Mouse (Mus musculus) forebrain, embryonic 16.5 days (tissue): Measurements from ENCODE around the gene Casq2. TPM values are rescaled to one million over a fixed set of nuclear protein-coding genes. Genes with fewer than 3 reads are reported as not detected.

Experiments
- ATAC-seq: fragments of 200-750 bp; cut with Nextera tagmentation; 2 replicates; pipeline ENCODE4 v1.8.0; 2017; ENCODE audit warnings: mild to moderate bottlenecking, moderate library complexity
- H3K27ac ChIP-seq: fragments of 300-500 bp; sonication (generic); 2 replicates; pipeline ENCODE4 v1.5.1; 2014; ENCODE audit warnings: low read length, control low read depth
- H3K27me3 ChIP-seq: fragments of 300-500 bp; sonication (generic); replicated peaks from 2 replicates; pipeline ENCODE4 v1.6.1; 2014; ENCODE audit warnings: low read length; ENCODE audit not compliant: control insufficient read depth, insufficient read depth
- H3K36me3 ChIP-seq: fragments of 300-500 bp; sonication (generic); 2 replicates; pipeline ENCODE4 v1.6.1; 2014; ENCODE audit not compliant: control insufficient read depth, insufficient read depth
- H3K4me1 ChIP-seq: fragments of 300-500 bp; sonication (generic); replicated peaks from 2 replicates; pipeline ENCODE4 v1.6.1; 2014; ENCODE audit warnings: low read length; ENCODE audit not compliant: control insufficient read depth, insufficient read depth
- H3K4me2 ChIP-seq: fragments of 300-500 bp; sonication (generic); 2 replicates; pipeline ENCODE4 v1.6.1; 2014; ENCODE audit warnings: mild to moderate bottlenecking, low read length, control low read depth
- H3K4me3 ChIP-seq: fragments of 300-500 bp; sonication (generic); replicated peaks from 2 replicates; pipeline ENCODE4 v1.5.1; 2014; ENCODE audit warnings: mild to moderate bottlenecking, low read length, control low read depth
- H3K9ac ChIP-seq: fragments of 300-500 bp; sonication (generic); replicated peaks from 2 replicates; pipeline ENCODE4 v1.6.1; 2014; ENCODE audit warnings: low read depth, low read length, control low read depth
- H3K9me3 ChIP-seq: fragments of 300-500 bp; sonication (generic); 2 replicates; pipeline ENCODE4 v1.6.1; 2016; ENCODE audit warnings: low read length; ENCODE audit not compliant: control insufficient read depth
- WGBS: fragments of 180-500 bp; shearing (Covaris S2); extraction: QIAGEN DNeasy Blood & Tissue Kit; methylation state at CpG from one replicate; pipeline ENCODE4 v1.1.7; 2014; 5-methylcytosine and 5-hydroxymethylcytosine counted together
- polyA plus RNA-seq: library from polyadenylated mRNA; unstranded; fragments of >200 nt; fragmentation: Nextera tagmentation; extraction: Ambion mirVana; gene quantifications from 2 replicates; pipeline ENCODE4 v1.2.1, GENCODE M21; 2015

Casq2 gene
- polyA plus RNA-seq, 1 experiment from 2014 or later, result 0.33 TPM

DNA sequence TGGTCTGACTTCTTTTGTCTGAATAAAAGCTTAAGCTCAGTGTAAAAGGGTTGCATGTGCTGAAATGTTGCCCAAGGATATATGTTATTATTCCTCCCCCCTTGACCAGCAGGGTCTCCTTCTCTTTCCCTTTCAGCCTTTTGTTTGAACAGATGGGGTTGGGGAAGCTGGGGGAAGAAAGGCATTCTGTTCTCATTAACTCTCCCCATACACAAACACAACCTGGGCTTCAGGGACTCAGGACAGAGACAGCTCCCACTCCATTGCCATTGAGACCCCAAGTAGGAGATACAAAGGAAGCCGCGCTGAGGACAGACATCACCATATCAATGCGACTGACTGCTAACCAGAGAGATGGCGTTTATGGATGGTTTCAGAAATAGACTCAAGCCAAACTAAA is 30.3 kb upstream of the Casq2 start:
- Histone ChIP-seq H3K27ac (no peak overlapping the region), H3K4me3 (no peak overlapping the region), H3K4me2 (no peak overlapping the region), H3K4me1 (0 out of 2 replicates have a peak, but pooled peaks cover 3% of the 10 kb centered on the region), H3K36me3 (no peaks in the 10 kb centered on the region), H3K9ac (no peak overlapping the region), H3K9me3 (no peaks in the 10 kb centered on the region), H3K27me3 (no peaks in the 10 kb centered on the region)
- WGBS, result 4% methylated on average over 4 of the region's 4 CpGs
- no peak for ATAC-seq

DNA sequence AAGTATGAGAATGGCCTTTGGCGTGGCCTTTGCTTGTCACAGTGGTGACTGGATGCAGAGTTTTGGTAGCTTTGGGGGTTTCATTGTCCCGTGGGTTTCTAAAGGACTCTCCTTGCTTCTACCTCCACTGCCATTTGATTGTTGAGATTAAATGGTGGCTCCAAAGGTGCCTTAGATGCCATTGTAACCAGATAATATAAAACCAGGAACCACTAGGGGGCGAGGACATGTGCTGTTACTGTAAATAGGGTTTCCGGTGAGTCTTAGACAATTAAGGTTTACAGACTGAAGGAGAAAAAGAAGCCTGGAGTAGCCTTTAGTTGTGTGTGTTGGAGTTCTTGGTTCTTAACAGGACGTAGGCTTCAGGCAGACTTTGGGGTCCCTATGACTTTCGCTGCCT is 26.1 kb upstream of the Casq2 start:
- no peak for ATAC-seq
- Histone ChIP-seq H3K27me3 (no peaks in the 10 kb centered on the region), H3K27ac (no peak overlapping the region), H3K36me3 (no peaks in the 10 kb centered on the region), H3K4me1 (no peaks in the 10 kb centered on the region), H3K4me2 (no peak overlapping the region), H3K9ac (no peak overlapping the region), H3K9me3 (no peaks in the 10 kb centered on the region), H3K4me3 (no peak overlapping the region)
- WGBS, result 77% methylated on average over 6 of the region's 6 CpGs

DNA sequence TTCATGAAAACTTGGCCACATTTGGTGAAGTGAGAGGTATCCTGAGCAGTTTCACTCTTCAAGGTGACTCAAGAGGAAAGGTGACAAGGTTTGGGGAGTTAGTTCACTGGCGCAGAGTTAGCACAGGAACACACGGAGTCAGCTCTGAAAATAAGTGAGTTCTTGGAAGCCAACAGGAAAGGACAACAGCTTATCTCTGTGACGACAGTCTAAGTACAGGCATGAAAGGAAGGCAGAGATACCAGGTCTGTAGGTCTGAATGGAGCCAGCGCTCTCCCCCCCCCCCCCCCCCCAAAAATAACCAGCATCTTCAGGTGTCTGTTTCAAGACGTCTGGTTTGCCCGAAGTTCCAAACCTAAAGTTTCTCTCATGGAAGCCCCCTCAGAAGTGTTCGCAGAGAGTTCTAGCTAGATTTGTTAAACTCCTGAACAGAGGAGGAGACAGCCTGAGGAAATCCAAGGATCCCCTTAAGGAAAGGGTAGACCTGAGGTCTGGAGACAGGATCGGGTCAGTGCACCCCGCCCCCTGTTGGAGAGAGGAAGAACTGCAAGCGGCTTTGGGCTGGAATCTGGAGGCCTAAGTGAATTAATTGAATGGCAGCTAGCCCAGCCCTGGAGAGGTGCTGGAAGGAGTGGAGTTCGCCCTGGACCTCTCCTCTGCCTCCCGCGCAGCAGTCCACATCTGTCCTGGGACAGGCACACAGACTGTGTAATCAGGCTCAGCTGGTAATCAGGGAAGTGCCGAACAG is 24.1 kb upstream of the Casq2 start:
- no peak overlapping the region for H3K4me3 ChIP-seq
- H3K27me3 ChIP-seq, result no peaks in the 10 kb centered on the region
- 46% methylated on average over 14 of the region's 14 CpGs for WGBS
- no peaks in the 10 kb centered on the region for H3K4me1 ChIP-seq
- H3K9ac ChIP-seq, result no peak overlapping the region
- no peak overlapping the region for H3K4me2 ChIP-seq
- H3K27ac ChIP-seq, result no peak overlapping the region
- H3K9me3 ChIP-seq, result no peaks in the 10 kb centered on the region
- no peaks in the 10 kb centered on the region for H3K36me3 ChIP-seq
- ATAC-seq, result peak; percentile 57; the same call in 1 of the 2 replicates

DNA sequence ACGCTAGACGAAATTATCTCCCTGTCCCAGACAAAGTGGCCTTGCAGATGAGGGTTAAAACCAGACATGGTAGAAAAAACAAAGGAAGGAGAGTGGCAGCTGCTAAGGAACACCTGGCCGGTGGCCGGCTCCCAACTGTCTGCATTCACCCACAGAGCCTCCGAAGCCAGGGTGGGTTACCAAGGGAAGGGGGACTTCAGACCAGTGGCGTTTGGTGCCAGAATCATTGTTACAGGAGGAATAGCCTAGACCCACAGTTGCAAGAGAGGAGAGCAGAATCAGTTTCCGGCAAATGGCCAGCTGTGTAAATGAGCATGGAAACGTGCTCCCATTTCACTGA is 23.6 kb upstream of the Casq2 start:
- no peak overlapping the region for H3K4me3 ChIP-seq
- WGBS, result 49% methylated on average over 8 of the region's 8 CpGs
- no peaks in the 10 kb centered on the region for H3K9me3 ChIP-seq
- H3K9ac ChIP-seq, result no peak overlapping the region
- H3K4me2 ChIP-seq, result no peak overlapping the region
- no peaks in the 10 kb centered on the region for H3K27me3 ChIP-seq
- no peaks in the 10 kb centered on the region for H3K4me1 ChIP-seq
- H3K27ac ChIP-seq, result no peak overlapping the region
- no peak for ATAC-seq
- no peaks in the 10 kb centered on the region for H3K36me3 ChIP-seq

DNA sequence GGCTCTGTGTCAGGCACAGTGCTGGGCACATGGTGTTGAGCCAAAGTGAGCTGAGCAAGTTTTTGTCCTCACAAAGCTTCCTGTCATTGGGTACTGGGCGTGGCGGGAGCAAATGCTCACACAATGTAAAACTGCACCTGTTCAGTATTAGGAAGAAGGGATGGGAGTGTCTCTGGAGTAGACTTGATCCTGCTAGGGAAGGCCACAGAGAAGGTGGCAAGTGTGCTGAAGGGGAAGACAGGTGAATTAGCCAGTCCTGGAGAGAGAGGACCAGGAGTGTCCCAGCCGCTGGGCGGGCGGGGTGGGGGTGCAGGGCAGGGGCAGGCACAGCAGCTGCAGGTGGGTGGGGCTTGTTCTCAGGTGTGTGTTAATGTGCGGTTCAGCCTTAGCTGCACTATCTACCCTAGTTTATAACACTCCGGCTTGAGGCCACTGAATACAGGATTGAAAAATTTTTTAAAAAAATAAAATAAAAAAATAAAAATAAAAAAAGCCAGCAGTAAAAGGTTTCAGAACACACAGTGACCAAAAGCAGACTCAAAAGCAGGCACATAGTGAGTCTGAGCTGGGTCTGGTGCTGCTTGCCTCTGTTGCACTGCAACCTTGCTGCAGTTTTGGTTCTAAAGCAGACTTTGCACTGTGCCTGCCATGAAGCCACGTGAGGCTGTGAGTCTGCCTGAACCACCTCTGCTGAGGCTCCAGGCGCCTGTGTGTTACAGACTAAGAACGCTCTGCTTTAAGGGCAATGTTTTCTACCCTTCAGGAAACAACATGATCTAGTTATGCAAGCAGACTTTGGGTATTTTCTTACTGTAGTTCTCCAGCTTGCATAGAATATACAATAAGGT is 22.7 kb upstream of the Casq2 start:
- no peak for ATAC-seq
- Histone ChIP-seq H3K27me3 (no peaks in the 10 kb centered on the region), H3K4me2 (no peak overlapping the region), H3K36me3 (no peaks in the 10 kb centered on the region), H3K27ac (no peak overlapping the region), H3K4me1 (no peaks in the 10 kb centered on the region), H3K4me3 (no peak overlapping the region), H3K9me3 (no peaks in the 10 kb centered on the region), H3K9ac (no peak overlapping the region)
- 79% methylated on average over 10 of the region's 10 CpGs for WGBS

DNA sequence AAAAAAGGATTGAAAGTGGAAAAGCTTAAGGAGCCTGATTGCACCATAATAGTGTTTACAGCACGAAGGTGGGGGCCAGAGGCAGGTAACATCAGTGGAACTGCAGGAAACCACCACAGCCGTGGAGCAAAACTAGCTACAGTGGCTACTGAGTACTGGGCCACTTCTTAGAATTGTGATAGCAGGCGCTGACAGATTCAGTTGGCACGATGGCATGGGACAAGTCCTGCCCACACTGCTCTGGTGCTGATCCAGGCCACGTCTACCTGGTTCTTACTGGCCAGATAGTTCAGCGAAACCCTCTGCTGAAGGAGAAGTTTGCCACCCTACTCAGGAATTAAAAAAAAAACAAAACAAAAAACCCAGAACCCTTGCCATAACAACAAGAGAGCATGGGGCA is 21.6 kb upstream of the Casq2 start:
- H3K4me1 ChIP-seq, result no peaks in the 10 kb centered on the region
- no peaks in the 10 kb centered on the region for H3K9me3 ChIP-seq
- ATAC-seq, result no peak
- no peak overlapping the region for H3K4me3 ChIP-seq
- H3K4me2 ChIP-seq, result no peak overlapping the region
- H3K27me3 ChIP-seq, result no peaks in the 10 kb centered on the region
- no peak overlapping the region for H3K9ac ChIP-seq
- no peaks in the 10 kb centered on the region for H3K36me3 ChIP-seq
- 83% methylated on average over 6 of the region's 6 CpGs for WGBS
- no peak overlapping the region for H3K27ac ChIP-seq

DNA sequence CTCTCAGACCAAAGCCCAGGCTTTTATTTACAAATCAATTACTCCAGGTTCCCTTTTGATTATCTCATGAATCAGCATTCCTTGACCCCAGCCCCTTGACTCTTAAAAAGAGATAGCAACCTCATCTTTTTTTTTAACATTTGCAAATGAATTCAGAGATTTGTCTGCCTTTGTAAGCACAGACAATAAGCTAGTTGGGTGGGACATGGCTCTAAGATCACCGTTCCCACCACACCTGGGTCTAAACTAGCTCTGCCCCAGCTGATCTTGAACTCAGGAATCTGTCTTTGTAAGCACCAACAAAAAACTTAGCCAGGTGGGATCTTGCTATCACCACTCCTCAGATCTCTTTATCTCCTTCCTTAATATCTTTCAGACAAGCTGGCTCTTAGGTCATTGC is 18.9 kb upstream of the Casq2 start:
- H3K9ac ChIP-seq, result no peak overlapping the region
- no peak overlapping the region for H3K4me3 ChIP-seq
- H3K27me3 ChIP-seq, result no peaks in the 10 kb centered on the region
- H3K27ac ChIP-seq, result no peak overlapping the region
- 50% methylated on average over 1 of the region's 1 CpGs for WGBS
- no peak overlapping the region for H3K4me2 ChIP-seq
- ATAC-seq, result no peak
- no peaks in the 10 kb centered on the region for H3K4me1 ChIP-seq
- H3K9me3 ChIP-seq, result no peaks in the 10 kb centered on the region
- H3K36me3 ChIP-seq, result no peaks in the 10 kb centered on the region

DNA sequence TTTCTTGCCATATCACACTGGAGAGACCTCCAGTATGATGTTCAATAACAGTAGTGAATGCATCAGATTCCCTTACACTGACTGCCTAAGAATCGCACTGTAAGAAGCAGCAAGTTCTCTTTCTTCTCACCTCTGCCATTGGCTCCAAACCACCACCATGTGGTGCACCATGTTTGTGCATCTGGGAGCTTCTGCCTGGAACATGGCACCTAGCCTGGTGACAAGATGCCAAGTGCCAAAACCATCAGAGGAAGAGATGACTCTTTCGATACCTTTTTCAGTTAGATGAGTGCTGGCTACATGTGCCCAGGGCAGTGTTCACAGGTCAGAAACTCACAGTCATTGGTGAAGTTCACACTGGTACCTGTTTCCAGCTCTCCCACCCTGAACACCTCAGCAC is 18.4 kb upstream of the Casq2 start:
- Histone ChIP-seq H3K9ac (no peak overlapping the region), H3K4me3 (no peak overlapping the region), H3K9me3 (no peaks in the 10 kb centered on the region), H3K27ac (no peak overlapping the region), H3K36me3 (no peaks in the 10 kb centered on the region), H3K4me1 (no peaks in the 10 kb centered on the region), H3K27me3 (no peaks in the 10 kb centered on the region), H3K4me2 (no peak overlapping the region)
- 76% methylated on average over 2 of the region's 2 CpGs for WGBS
- no peak for ATAC-seq

DNA sequence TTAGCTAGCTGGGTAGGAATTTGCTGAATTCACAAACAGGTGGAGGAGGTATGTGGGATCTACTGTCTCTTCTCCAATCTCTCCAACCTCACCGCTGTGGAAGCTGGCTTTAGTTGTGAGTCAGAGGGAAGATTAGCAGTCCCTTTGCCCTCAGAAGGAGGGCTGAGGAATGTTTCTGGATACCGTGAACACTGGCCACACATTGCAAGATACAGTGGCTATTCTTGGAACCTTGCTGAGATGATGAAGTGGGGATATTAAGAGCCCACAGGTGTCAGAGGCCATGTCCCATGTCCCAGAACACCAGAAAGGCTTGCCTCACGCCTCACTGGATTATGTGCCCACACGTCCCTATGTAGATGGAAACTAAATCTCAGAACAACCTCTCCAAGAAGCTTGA is 17.0 kb upstream of the Casq2 start:
- Histone ChIP-seq H3K36me3 (no peaks in the 10 kb centered on the region), H3K4me3 (no peak overlapping the region), H3K27me3 (no peaks in the 10 kb centered on the region), H3K27ac (no peak overlapping the region), H3K9ac (no peak overlapping the region), H3K9me3 (no peaks in the 10 kb centered on the region), H3K4me1 (no peaks in the 10 kb centered on the region), H3K4me2 (no peak overlapping the region)
- ATAC-seq, result no peak
- 87% methylated on average over 4 of the region's 4 CpGs for WGBS
